Mouse (Mus musculus) adrenal gland (tissue): ENCODE data around the gene Gm49380.

Source experiments
- intact Hi-C: fragments of 180-260 bp; cut with DNase I; formaldehyde crosslinking; loops from one replicate; pipeline ENCODE4 v1.15.1; 2025

Gm49380 gene

DNA sequence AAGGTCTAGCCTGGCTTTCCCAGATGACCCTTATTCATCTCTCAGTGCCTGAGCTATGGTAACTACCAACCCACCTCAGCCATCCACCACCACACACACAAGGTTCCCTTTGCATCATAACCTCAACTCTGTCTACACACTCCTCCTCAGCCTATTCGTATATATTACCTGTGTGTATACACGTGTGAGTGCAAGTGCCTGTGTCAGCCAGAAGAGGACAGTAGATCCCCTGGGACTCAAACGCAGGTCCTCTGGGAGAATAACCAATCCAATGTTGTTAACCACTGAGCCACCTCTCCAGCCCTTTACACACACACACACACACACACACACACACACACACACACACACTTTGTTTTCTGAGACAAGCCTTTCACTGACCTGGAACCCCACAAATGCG, 82.7 kb downstream of the Gm49380 start:
- intact Hi-C loops, result no loop called here

- intact Hi-C loops, result no loop called here
These were observed 83.6 kb downstream of the Gm49380 start for GRCm38 (mm10) chr9:44029580-44030236.

GRCm38 (mm10) chr9:44024096-44024495, 89.2 kb downstream of the Gm49380 start:
- intact Hi-C loops, result no loop called here

DNA sequence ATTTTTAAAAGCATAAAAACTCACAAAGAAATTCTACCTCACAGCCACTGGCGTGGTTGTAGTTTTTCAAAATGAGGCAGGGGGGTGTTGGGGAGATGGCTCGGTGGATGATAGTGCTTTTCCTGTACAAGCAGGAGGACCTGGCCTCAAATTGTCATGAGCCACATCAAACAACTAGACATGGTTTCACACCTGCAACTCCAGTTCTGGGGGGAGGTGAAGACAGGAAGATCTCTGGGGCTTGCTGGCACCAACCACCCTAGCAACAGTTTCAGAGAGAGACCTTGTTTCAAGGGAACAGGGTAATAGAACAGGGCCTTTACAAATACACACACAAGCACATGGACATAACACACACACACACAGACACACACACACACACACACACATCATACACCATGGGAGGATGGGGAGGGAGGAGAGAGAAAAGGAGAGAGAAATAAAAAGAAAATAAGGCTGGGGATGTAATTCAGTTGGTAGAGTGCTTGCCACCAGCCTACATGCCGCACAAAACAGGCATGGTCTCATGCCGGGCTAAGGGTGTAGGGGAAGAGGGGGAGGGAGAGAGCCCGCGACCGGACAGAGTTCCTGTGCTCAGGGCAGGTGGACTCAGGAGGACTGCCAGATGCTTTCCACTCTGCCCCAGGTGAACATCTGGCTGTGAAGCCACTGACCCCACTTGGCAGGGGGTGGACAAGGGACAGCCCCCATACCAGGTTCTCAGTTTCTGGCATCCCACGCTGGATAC, 91.0 kb downstream of the Gm49380 start:
- intact Hi-C loops, result no loop called here

DNA sequence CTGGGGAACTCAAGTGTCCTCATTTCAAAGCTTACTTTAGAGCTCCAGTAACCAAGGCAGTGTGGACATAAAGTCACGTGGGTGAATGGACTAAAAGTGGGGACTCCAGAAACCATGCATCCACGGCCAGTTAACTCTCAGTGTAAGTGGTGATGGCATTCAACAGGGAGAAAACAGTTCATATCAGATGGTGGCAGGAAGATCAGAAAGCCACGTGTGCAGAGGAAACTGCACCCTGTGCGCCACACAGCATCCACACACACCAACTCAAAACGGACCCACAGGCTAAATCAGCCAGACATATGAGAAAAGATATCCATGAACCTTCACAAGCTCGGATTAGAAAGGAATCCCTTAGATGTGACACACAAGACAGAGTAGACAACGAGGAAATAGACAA, 93.3 kb downstream of the Gm49380 start:
- intact Hi-C loops, result no loop called here

GRCm38 (mm10) chr9:44017846-44018245, 95.5 kb downstream of the Gm49380 start:
- intact Hi-C loops, result no loop called here
